Mouse (Mus musculus): ENCODE measurements around the gene Tmem127. TPM values are rescaled to one million over a fixed set of nuclear protein-coding genes. Genes with fewer than 3 reads are reported as not detected.

Gene Tmem127
- total and polyA plus RNA-seq, 3 experiments, result 10.3 to 16.6 TPM; not detected in 1

GRCm38 (mm10) chr2:127297001-127297805 is 49.5 kb downstream of the Tmem127 start:
- H3K9ac ChIP-seq (ENCODE audit: control insufficient read depth, low read depth, low read length, poor library complexity, severe bottlenecking), result no peak overlapping the region
- no peaks in the 10 kb centered on the region for H3K9me3 ChIP-seq (replicated peaks; ENCODE audit: insufficient read depth, low read length)
- no peak overlapping the region for H3K27ac ChIP-seq (ENCODE audit: control insufficient read depth, low read depth, low read length)
- peaks cover 0 to 28% of the 10 kb centered on the region in 2 experiments; a peak in 2 of 4 replicates for H3K36me3 ChIP-seq (ENCODE audit: control insufficient read depth in 1 of 2, insufficient read depth in 2 of 2, low read length in 2 of 2)
- no peaks in the 10 kb centered on the region for H3K4me1 ChIP-seq (ENCODE audit: control insufficient read depth in 1 of 2, insufficient read depth in 2 of 2, low read length in 2 of 2)
- no peak for DNase-seq (ENCODE audit: low read depth, low spot score)
- H3K79me2 ChIP-seq (ENCODE audit: control insufficient read depth, insufficient read depth, low read length, poor library complexity), result no peaks in the 10 kb centered on the region
- no peak overlapping the region for H3K4me3 ChIP-seq (ENCODE audit: control insufficient read depth in 1 of 2, insufficient read depth in 1 of 2, low read depth in 2 of 2, low read length in 2 of 2)
- TF ChIP-seq MXI1 (IDR thresholded peaks at IDR 0.05; ENCODE audit: low read depth, low read length) (no peak), NRF1 (IDR thresholded peaks at IDR 0.05; ENCODE audit: insufficient read depth, low read depth, low read length, poor library complexity, severe bottlenecking) (no peak), ZNF384 (IDR thresholded peaks at IDR 0.05; ENCODE audit: low read depth, low read length) (no peak), USF2 (IDR thresholded peaks at IDR 0.05; ENCODE audit: borderline replicate concordance in 1 of 2, insufficient read depth in 1 of 2, low read depth in 1 of 2, low read length in 2 of 2) (no peak), SMC3 (IDR thresholded peaks at IDR 0.05; ENCODE audit: low read depth, low read length) (no peak), E2F4 (IDR thresholded peaks at IDR 0.05; ENCODE audit: borderline replicate concordance, low read depth, low read length) (no peak), ETS1 (IDR thresholded peaks at IDR 0.05; ENCODE audit: low read depth, low read length) (no peak), ZKSCAN1 (IDR thresholded peaks at IDR 0.05; ENCODE audit: low read depth, low read length) (no peak), GATA1 (IDR thresholded peaks at IDR 0.05; ENCODE audit: low read depth, low read length) (no peak), GABPA (IDR thresholded peaks at IDR 0.05; ENCODE audit: low read depth, low read length) (no peak), MYB (IDR thresholded peaks at IDR 0.05; ENCODE audit: low read depth, low read length) (no peak), EP300 (IDR thresholded peaks at IDR 0.05; ENCODE audit: low read depth in 1 of 2, low read length in 2 of 2) (no peak), KAT2A (conservative IDR thresholded peaks at IDR 0.05; ENCODE audit: low read depth, low read length) (no peak), RCOR1 (IDR thresholded peaks at IDR 0.05; ENCODE audit: low read depth, low read length) (no peak), RAD21 (IDR thresholded peaks at IDR 0.05; ENCODE audit: low read depth, low read length) (no peak), CHD2 (IDR thresholded peaks at IDR 0.05; ENCODE audit: low read length) (no peak), ELF1 (IDR thresholded peaks at IDR 0.05; ENCODE audit: low read depth, low read length) (no peak), MAZ (IDR thresholded peaks at IDR 0.05; ENCODE audit: low read depth, low read length) (no peak), UBTF (IDR thresholded peaks at IDR 0.05; ENCODE audit: borderline replicate concordance, insufficient read depth, low read depth, low read length) (no peak)
- H3K27me3 ChIP-seq (ENCODE audit: control insufficient read depth in 1 of 2, insufficient read depth in 2 of 2, low read length in 2 of 2), result no peaks in the 10 kb centered on the region

GRCm38 (mm10) chr2:127298056-127298455 is 50.3 kb downstream of the Tmem127 start:
- Histone ChIP-seq H3K4me3 (ENCODE audit: control insufficient read depth in 1 of 2, insufficient read depth in 1 of 2, low read depth in 2 of 2, low read length in 2 of 2) (no peak overlapping the region), H3K36me3 (ENCODE audit: control insufficient read depth in 1 of 2, insufficient read depth in 2 of 2, low read length in 2 of 2) (peaks cover 0 to 23% of the 10 kb centered on the region in 2 experiments; a peak in 2 of 4 replicates), H3K9ac (ENCODE audit: control insufficient read depth, low read depth, low read length, poor library complexity, severe bottlenecking) (no peak overlapping the region), H3K27ac (ENCODE audit: control insufficient read depth, low read depth, low read length) (no peak overlapping the region), H3K9me3 (replicated peaks; ENCODE audit: insufficient read depth, low read length) (no peaks in the 10 kb centered on the region), H3K79me2 (ENCODE audit: control insufficient read depth, insufficient read depth, low read length, poor library complexity) (no peaks in the 10 kb centered on the region), H3K27me3 (ENCODE audit: control insufficient read depth in 1 of 2, insufficient read depth in 2 of 2, low read length in 2 of 2) (no peaks in the 10 kb centered on the region), H3K4me1 (ENCODE audit: control insufficient read depth in 1 of 2, insufficient read depth in 2 of 2, low read length in 2 of 2) (no peaks in the 10 kb centered on the region)
- no peak for DNase-seq (ENCODE audit: low read depth, low spot score)
- no peak for TF ChIP-seq POLR2A (IDR thresholded peaks at IDR 0.05; ENCODE audit: control insufficient read depth in 1 of 2, insufficient read depth in 1 of 2, low read depth in 1 of 2, low read length in 2 of 2, poor library complexity in 1 of 2)
- TF ChIP-seq POLR2AphosphoS5 (IDR thresholded peaks at IDR 0.05; ENCODE audit: borderline replicate concordance, low read depth, low read length), result no peak

All from MEL (cell line).